Mouse (Mus musculus): ENCODE measurements at regions not wholly inside any gene's neighbourhood (a gene's known extent, or its start where the extent isn't known, plus 50 kb on each side); places are given as distances from the start of the nearest gene placed in this dataset.

DNA sequence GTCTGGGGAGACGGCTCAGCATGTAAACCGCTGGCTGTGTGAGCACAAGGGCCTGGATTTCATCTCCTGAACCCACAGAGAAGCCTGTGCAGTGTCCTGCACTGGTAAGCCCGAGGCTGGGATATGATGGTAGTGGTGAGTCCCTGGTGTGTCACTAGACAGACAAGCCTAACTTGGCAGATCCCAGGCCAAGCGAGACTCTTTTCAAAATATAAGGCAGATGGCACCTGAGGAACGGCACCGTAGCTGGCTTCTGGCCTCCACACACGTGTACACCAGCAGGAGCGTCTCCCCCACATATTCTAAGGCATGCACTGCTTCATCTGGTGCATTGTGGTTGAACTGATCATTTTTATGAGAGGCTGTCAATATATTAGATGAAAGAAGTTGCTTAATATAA is 202.6 kb downstream of the Slc30a10 start:
- no peak for TF ChIP-seq GATA1 (IDR thresholded peaks at IDR 0.05; ENCODE audit: borderline replicate concordance, low read length)
- TF ChIP-seq FLI1 (IDR thresholded peaks at IDR 0.05; ENCODE audit: low read length) = no peak

Measured in megakaryocyte, embryonic 14.5 days (primary cell).